Mouse (Mus musculus): ENCODE measurements around the gene Ffar3. TPM values are rescaled to one million over a fixed set of nuclear protein-coding genes. Genes with fewer than 3 reads are reported as not detected.

Gene Ffar3
- total RNA-seq, 2 experiments from 2014 or later, result not detected

DNA sequence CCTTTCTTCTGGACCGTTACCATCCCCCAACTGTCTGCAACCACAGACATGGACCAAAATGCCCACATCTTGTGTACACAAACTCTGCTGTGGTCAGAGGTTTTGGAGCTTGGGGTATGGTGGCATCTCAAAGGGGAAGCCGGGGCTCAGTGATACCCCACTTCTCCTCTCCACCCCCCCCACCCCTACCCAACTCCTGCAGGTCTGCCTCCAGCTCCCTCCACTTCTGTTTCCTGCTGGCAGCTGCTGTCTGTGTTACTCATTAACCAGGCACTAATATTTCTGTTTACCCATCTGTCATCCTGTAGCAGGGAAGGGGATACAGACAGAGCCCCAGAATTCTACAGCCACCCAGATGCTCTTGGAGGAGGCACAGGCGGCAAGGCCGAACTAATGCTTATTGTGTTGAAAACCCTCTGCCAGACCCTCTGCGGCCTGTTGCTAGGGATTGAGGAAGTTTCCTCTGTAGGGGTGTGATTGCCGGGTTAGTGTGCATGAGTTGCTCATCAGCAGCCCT is 43.6 kb downstream of the Ffar3 start:
- Histone ChIP-seq H3K27ac (no peak overlapping the region), H3K4me3 (no peak overlapping the region)
- intact Hi-C loops (cut with DNase I), result no loop called here
- DNase-seq (ENCODE audit: extremely low spot score in 1 of 2, low spot score in 2 of 2), result no peak
- no peak for TF ChIP-seq CTCF (IDR thresholded peaks at IDR 0.05)

DNA sequence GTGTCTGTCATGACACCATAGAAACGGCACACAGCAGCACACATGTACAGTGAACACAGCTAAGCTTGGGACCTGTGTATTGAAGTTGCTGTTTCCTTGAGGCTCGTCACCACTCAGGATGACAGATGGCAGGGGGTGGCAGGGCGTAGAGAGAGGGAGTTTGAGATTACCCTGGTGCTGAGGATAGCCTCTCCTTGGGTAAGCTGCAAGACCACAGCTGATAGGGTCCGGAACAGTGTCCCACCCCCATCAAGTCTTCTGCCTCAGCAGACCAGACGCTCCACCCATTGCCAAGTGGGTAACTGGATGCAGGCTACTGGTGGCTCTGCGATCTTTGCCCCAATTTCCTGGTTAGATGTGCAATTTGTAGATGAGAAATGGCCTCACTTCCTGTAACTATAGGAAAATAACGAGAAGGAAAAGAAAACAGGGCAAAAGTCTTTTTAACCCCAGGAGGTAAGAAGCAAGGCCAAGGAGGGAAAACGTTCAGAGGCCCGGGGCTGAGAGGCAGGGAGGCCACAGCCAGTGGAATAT is 44.2 kb downstream of the Ffar3 start:
- no peak for DNase-seq (ENCODE audit: extremely low spot score in 1 of 2, low spot score in 2 of 2)

DNA sequence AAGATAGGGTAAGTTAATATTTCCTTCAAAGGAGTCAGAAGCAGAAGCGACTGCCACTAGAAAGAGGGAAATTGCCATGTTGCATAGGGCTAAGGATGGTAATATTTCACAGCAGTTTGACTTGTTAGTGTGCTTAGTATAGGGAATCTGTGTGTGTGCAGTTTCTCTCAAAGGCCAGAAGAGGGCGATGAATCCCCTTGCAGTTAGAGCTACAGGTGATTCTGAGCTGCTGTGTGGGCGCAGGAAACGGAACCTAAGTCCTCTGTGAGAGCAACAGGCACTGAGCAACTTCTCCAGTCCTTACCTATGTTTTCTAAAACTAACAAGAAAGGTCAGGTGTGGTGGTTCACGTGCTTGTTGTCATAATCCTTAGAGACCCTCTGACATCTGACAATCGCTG is 45.7 kb downstream of the Ffar3 start:
- peak; percentile 18; the same call in 1 of the 2 replicates for TF ChIP-seq CTCF (IDR thresholded peaks at IDR 0.05)
- H3K4me3 ChIP-seq, result no peak overlapping the region
- intact Hi-C loops (cut with DNase I), result no loop called here
- no peak for DNase-seq (ENCODE audit: extremely low spot score in 1 of 2, low spot score in 2 of 2)
- H3K27ac ChIP-seq, result no peak overlapping the region

More for the DNA sequence above, 44.2 kb downstream of the Ffar3 start:
- Histone ChIP-seq H3K27ac (no peak overlapping the region), H3K4me3 (no peak overlapping the region)
- intact Hi-C loops (cut with DNase I), result no loop called here
- TF ChIP-seq CTCF (IDR thresholded peaks at IDR 0.05), result no peak

DNA sequence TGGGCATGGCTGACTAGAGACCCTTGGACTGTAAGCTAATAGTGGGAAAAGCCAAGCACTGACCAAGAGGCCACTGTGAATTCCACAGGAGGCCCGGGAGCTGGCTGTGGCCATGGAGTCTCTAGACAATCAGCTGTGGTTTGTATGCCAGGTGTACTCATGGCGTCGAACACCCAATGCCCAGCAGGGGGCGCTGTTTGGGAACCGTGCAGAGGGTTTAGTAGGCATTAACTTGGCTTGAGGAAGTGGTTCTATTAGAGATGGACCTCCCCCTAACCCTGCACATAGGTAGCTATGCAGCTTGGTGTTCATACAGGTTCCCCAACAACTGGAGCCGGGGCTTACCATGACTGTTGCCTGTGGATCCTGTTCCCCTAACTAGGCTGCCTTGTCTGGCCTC is 50.1 kb downstream of the Ffar3 start:
- peak; percentile 41 for TF ChIP-seq CTCF (IDR thresholded peaks at IDR 0.05)

More for the DNA sequence above, 50.1 kb downstream of the Ffar3 start:
- Histone ChIP-seq H3K4me3 (no peak overlapping the region), H3K27ac (no peak overlapping the region)
- DNase-seq (ENCODE audit: extremely low spot score in 1 of 2, low spot score in 2 of 2), result no peak
- intact Hi-C loops (cut with DNase I), result no loop called here

Other genes with a start within 250 kb of the Ffar3 start
- gene Upk1a, start 243.3 kb downstream of the Ffar3 start, total RNA-seq (2021), result under 1 TPM; 0.48 to 0.96 TPM
- gene Cox6b1, start 230.0 kb downstream of the Ffar3 start, total RNA-seq (2021), result 100 to 1,000 TPM; 565 to 587 TPM
- gene Etv2, start 220.3 kb downstream of the Ffar3 start, total RNA-seq (2021), result not detected
- 10 to 100 TPM; 67.7 to 67.8 TPM for gene Rbm42, start 205.9 kb downstream of the Ffar3 start, total RNA-seq (2021)
- 1 to 10 TPM; 4.7 to 5.2 TPM for gene Haus5, start 191.2 kb downstream of the Ffar3 start, total RNA-seq (2021)
- gene Pmis2, start 184.6 kb downstream of the Ffar3 start, total RNA-seq (2021), result not detected
- gene 2200002J24Rik, start 157.3 kb downstream of the Ffar3 start, total RNA-seq (2021), result not detected
- under 1 TPM; 0.70 TPM for gene Atp4a, start 144.0 kb downstream of the Ffar3 start, total RNA-seq (2021)
- gene Tmem147, start 126.6 kb downstream of the Ffar3 start, total RNA-seq (2021), result 100 to 1,000 TPM; 119 to 127 TPM
- gene Gapdhs, start 112.5 kb downstream of the Ffar3 start, total RNA-seq (2021), result not detected
- 1 to 10 TPM; 7.8 to 8.7 TPM for gene Sbsn, start 104.7 kb downstream of the Ffar3 start, total RNA-seq (2021)
- gene Dmkn, start 92.4 kb downstream of the Ffar3 start, total RNA-seq (2021), result 1 to 10 TPM; 1.9 to 2.1 TPM
- not detected for gene Krtdap, start 68.3 kb downstream of the Ffar3 start, total RNA-seq (2021)
- gene Ffar2, start 32.4 kb downstream of the Ffar3 start, total RNA-seq (2021), result not detected
- not detected for gene Ffar1, start 5.4 kb upstream of the Ffar3 start, total RNA-seq (2021)
- not detected for gene Cd22, start 24.2 kb upstream of the Ffar3 start, total RNA-seq (2021)
- gene Mag, start 58.7 kb upstream of the Ffar3 start, total RNA-seq (2021), result 10 to 100 TPM; 91.1 to 93.1 TPM
- gene Hamp2, start 68.5 kb upstream of the Ffar3 start, total RNA-seq (2021), result not detected
- not detected for gene Hamp, start 87.9 kb upstream of the Ffar3 start, total RNA-seq (2021)
- 100 to 1,000 TPM; 131 to 134 TPM for gene Usf2, start 100.6 kb upstream of the Ffar3 start, total RNA-seq (2021)
- gene Lsr, start 117.3 kb upstream of the Ffar3 start, total RNA-seq (2021), result 10 to 100 TPM; 10.1 to 10.2 TPM
- under 1 TPM; 0.23 to 0.38 TPM for gene Fam187b, start 117.6 kb upstream of the Ffar3 start, total RNA-seq (2021)
- gene Fxyd5, start 186.3 kb upstream of the Ffar3 start, total RNA-seq (2021), result 10 to 100 TPM; 34.1 to 39.0 TPM
- gene Fxyd7, start 195.3 kb upstream of the Ffar3 start, total RNA-seq (2021), result 100 to 1,000 TPM; 174 to 184 TPM
- gene Fxyd1, start 201.0 kb upstream of the Ffar3 start, total RNA-seq (2021), result 10 to 100 TPM; 72.8 to 79.1 TPM
- gene Lgi4, start 203.2 kb upstream of the Ffar3 start, total RNA-seq (2021), result 10 to 100 TPM; 28.9 to 34.1 TPM
- gene Fxyd3, start 220.5 kb upstream of the Ffar3 start, total RNA-seq (2021), result not detected

Measured in left cerebral cortex, adult 2 months (tissue).